Mouse (Mus musculus): Measurements from ENCODE around the gene Ostm1. TPM values are rescaled to one million over a fixed set of nuclear protein-coding genes. Genes with fewer than 3 reads are reported as not detected.

Gene Ostm1
- polyA plus RNA-seq, 1 experiment from 2014 or later: 11.9 TPM

- Histone ChIP-seq H3K27ac (ENCODE audit: low read length) (no peak overlapping the region), H3K27me3 (ENCODE audit: control insufficient read depth, insufficient read depth, low read length) (no peaks in the 10 kb centered on the region), H3K36me3 (ENCODE audit: control insufficient read depth, insufficient read depth, low read length) (no peaks in the 10 kb centered on the region), H3K4me2 (replicated peaks; ENCODE audit: low read depth, low read length) (no peak overlapping the region), H3K9me3 (ENCODE audit: control insufficient read depth, low read depth, low read length) (no peaks in the 10 kb centered on the region), H3K9ac (replicated peaks; ENCODE audit: low read depth, low read length) (no peak overlapping the region), H3K4me3 (ENCODE audit: low read depth, low read length) (no peak overlapping the region), H3K4me1 (ENCODE audit: control insufficient read depth, insufficient read depth, low read length) (no peaks in the 10 kb centered on the region; the same call in 1 of the 2 replicates)
- ATAC-seq (ENCODE audit: insufficient number of reproducible peaks, insufficient read depth, low FRiP score, low read depth): no peak
- WGBS: 78% methylated on average over 4 of the region's 4 CpGs
Measured at GRCm38 (mm10) chr10:42675571-42675970, 91.9 kb downstream of the Ostm1 start.

GRCm38 (mm10) chr10:42678331-42678730, 94.7 kb downstream of the Ostm1 start:
- WGBS: 41% methylated on average over 6 of the region's 6 CpGs
- Histone ChIP-seq H3K4me3 (ENCODE audit: low read depth, low read length) (peak overlapping the region; percentile 96), H3K27ac (ENCODE audit: low read length) (no peak overlapping the region), H3K36me3 (ENCODE audit: control insufficient read depth, insufficient read depth, low read length) (no peaks in the 10 kb centered on the region), H3K27me3 (ENCODE audit: control insufficient read depth, insufficient read depth, low read length) (no peaks in the 10 kb centered on the region), H3K9me3 (ENCODE audit: control insufficient read depth, low read depth, low read length) (no peaks in the 10 kb centered on the region), H3K9ac (replicated peaks; ENCODE audit: low read depth, low read length) (no peak overlapping the region; the same call in 1 of the 2 replicates), H3K4me2 (replicated peaks; ENCODE audit: low read depth, low read length) (peak overlapping the region; percentile 78), H3K4me1 (ENCODE audit: control insufficient read depth, insufficient read depth, low read length) (no peaks in the 10 kb centered on the region; the same call in 1 of the 2 replicates)
- no peak for ATAC-seq (ENCODE audit: insufficient number of reproducible peaks, insufficient read depth, low FRiP score, low read depth)

- Histone ChIP-seq H3K4me2 (replicated peaks; ENCODE audit: low read depth, low read length) (peak overlapping the region; percentile 78), H3K4me1 (ENCODE audit: control insufficient read depth, insufficient read depth, low read length) (no peaks in the 10 kb centered on the region; the same call in 1 of the 2 replicates), H3K4me3 (ENCODE audit: low read depth, low read length) (peak overlapping the region; percentile 96), H3K36me3 (ENCODE audit: control insufficient read depth, insufficient read depth, low read length) (no peaks in the 10 kb centered on the region), H3K27me3 (ENCODE audit: control insufficient read depth, insufficient read depth, low read length) (no peaks in the 10 kb centered on the region), H3K27ac (ENCODE audit: low read length) (no peak overlapping the region), H3K9me3 (ENCODE audit: control insufficient read depth, low read depth, low read length) (no peaks in the 10 kb centered on the region), H3K9ac (replicated peaks; ENCODE audit: low read depth, low read length) (peak overlapping the region; percentile 52; the same call in 1 of the 2 replicates)
- WGBS: under 1% methylated on average over 55 of the region's 56 CpGs
- peak; percentile 95 for ATAC-seq (ENCODE audit: insufficient number of reproducible peaks, insufficient read depth, low FRiP score, low read depth)
Measured at GRCm38 (mm10) chr10:42678755-42679364, 95.2 kb downstream of the Ostm1 start.

GRCm38 (mm10) chr10:42679586-42679985, 96.0 kb downstream of the Ostm1 start:
- no peak overlapping the region for H3K27ac ChIP-seq (ENCODE audit: low read length)
- H3K36me3 ChIP-seq (ENCODE audit: control insufficient read depth, insufficient read depth, low read length): no peaks in the 10 kb centered on the region
- peak overlapping the region; percentile 52; the same call in 1 of the 2 replicates for H3K9ac ChIP-seq (replicated peaks; ENCODE audit: low read depth, low read length)
- no peaks in the 10 kb centered on the region for H3K27me3 ChIP-seq (ENCODE audit: control insufficient read depth, insufficient read depth, low read length)
- H3K9me3 ChIP-seq (ENCODE audit: control insufficient read depth, low read depth, low read length): no peaks in the 10 kb centered on the region
- no peak for ATAC-seq (ENCODE audit: insufficient number of reproducible peaks, insufficient read depth, low FRiP score, low read depth)
- WGBS: 16% methylated on average over 10 of the region's 10 CpGs
- no peaks in the 10 kb centered on the region; the same call in 1 of the 2 replicates for H3K4me1 ChIP-seq (ENCODE audit: control insufficient read depth, insufficient read depth, low read length)
- peak overlapping the region; percentile 78 for H3K4me2 ChIP-seq (replicated peaks; ENCODE audit: low read depth, low read length)
- H3K4me3 ChIP-seq (ENCODE audit: low read depth, low read length): peak overlapping the region; percentile 96

GRCm38 (mm10) chr10:42680582-42681001, 97.0 kb downstream of the Ostm1 start:
- Histone ChIP-seq H3K36me3 (ENCODE audit: control insufficient read depth, insufficient read depth, low read length) (no peaks in the 10 kb centered on the region), H3K4me1 (ENCODE audit: control insufficient read depth, insufficient read depth, low read length) (no peaks in the 10 kb centered on the region; the same call in 1 of the 2 replicates), H3K9me3 (ENCODE audit: control insufficient read depth, low read depth, low read length) (no peaks in the 10 kb centered on the region), H3K4me3 (ENCODE audit: low read depth, low read length) (no peak overlapping the region), H3K9ac (replicated peaks; ENCODE audit: low read depth, low read length) (no peak overlapping the region), H3K27ac (ENCODE audit: low read length) (no peak overlapping the region), H3K27me3 (ENCODE audit: control insufficient read depth, insufficient read depth, low read length) (no peaks in the 10 kb centered on the region), H3K4me2 (replicated peaks; ENCODE audit: low read depth, low read length) (no peak overlapping the region)
- ATAC-seq (ENCODE audit: insufficient number of reproducible peaks, insufficient read depth, low FRiP score, low read depth): no peak; the same call in 1 of the 2 replicates
- WGBS: 14% methylated on average over 6 of the region's 6 CpGs

GRCm38 (mm10) chr10:42682421-42682820, 98.8 kb downstream of the Ostm1 start:
- Histone ChIP-seq H3K4me2 (replicated peaks; ENCODE audit: low read depth, low read length) (no peak overlapping the region), H3K9ac (replicated peaks; ENCODE audit: low read depth, low read length) (no peak overlapping the region), H3K4me1 (ENCODE audit: control insufficient read depth, insufficient read depth, low read length) (no peaks in the 10 kb centered on the region; the same call in 1 of the 2 replicates), H3K9me3 (ENCODE audit: control insufficient read depth, low read depth, low read length) (no peaks in the 10 kb centered on the region), H3K36me3 (ENCODE audit: control insufficient read depth, insufficient read depth, low read length) (no peaks in the 10 kb centered on the region), H3K27ac (ENCODE audit: low read length) (no peak overlapping the region), H3K27me3 (ENCODE audit: control insufficient read depth, insufficient read depth, low read length) (no peaks in the 10 kb centered on the region), H3K4me3 (ENCODE audit: low read depth, low read length) (no peak overlapping the region)
- WGBS: 44% methylated on average over 8 of the region's 8 CpGs
- no peak for ATAC-seq (ENCODE audit: insufficient number of reproducible peaks, insufficient read depth, low FRiP score, low read depth)

- no peak for ATAC-seq (ENCODE audit: insufficient number of reproducible peaks, insufficient read depth, low FRiP score, low read depth)
- H3K27me3 ChIP-seq (ENCODE audit: control insufficient read depth, insufficient read depth, low read length): no peaks in the 10 kb centered on the region
- no peaks in the 10 kb centered on the region for H3K9me3 ChIP-seq (ENCODE audit: control insufficient read depth, low read depth, low read length)
- no peaks in the 10 kb centered on the region for H3K36me3 ChIP-seq (ENCODE audit: control insufficient read depth, insufficient read depth, low read length)
- no peak overlapping the region for H3K4me2 ChIP-seq (replicated peaks; ENCODE audit: low read depth, low read length)
- H3K27ac ChIP-seq (ENCODE audit: low read length): no peak overlapping the region
- H3K4me1 ChIP-seq (ENCODE audit: control insufficient read depth, insufficient read depth, low read length): no peaks in the 10 kb centered on the region
- no peak overlapping the region for H3K9ac ChIP-seq (replicated peaks; ENCODE audit: low read depth, low read length)
- H3K4me3 ChIP-seq (ENCODE audit: low read depth, low read length): no peak overlapping the region
- 76% methylated on average over 5 of the region's 5 CpGs for WGBS
Measured at GRCm38 (mm10) chr10:42687873-42688272, 104.3 kb downstream of the Ostm1 start.

GRCm38 (mm10) chr10:42689694-42690093, 106.1 kb downstream of the Ostm1 start:
- WGBS: 57% methylated on average over 1 of the region's 1 CpGs
- Histone ChIP-seq H3K4me1 (ENCODE audit: control insufficient read depth, insufficient read depth, low read length) (no peaks in the 10 kb centered on the region), H3K9me3 (ENCODE audit: control insufficient read depth, low read depth, low read length) (no peaks in the 10 kb centered on the region), H3K4me3 (ENCODE audit: low read depth, low read length) (no peak overlapping the region), H3K4me2 (replicated peaks; ENCODE audit: low read depth, low read length) (no peak overlapping the region), H3K9ac (replicated peaks; ENCODE audit: low read depth, low read length) (no peak overlapping the region), H3K27ac (ENCODE audit: low read length) (no peak overlapping the region), H3K36me3 (ENCODE audit: control insufficient read depth, insufficient read depth, low read length) (no peaks in the 10 kb centered on the region), H3K27me3 (ENCODE audit: control insufficient read depth, insufficient read depth, low read length) (no peaks in the 10 kb centered on the region)
- no peak for ATAC-seq (ENCODE audit: insufficient number of reproducible peaks, insufficient read depth, low FRiP score, low read depth)
